Mouse (Mus musculus): ENCODE measurements around the gene Atp2b2. TPM values are rescaled to one million over a fixed set of nuclear protein-coding genes. Genes with fewer than 3 reads are reported as not detected.
A peak's percentile ranks its signal among the peaks of the same experiment; 100 is the strongest.

The Atp2b2 gene
- polyA plus RNA-seq, 1 experiment = 1.6 TPM

DNA sequence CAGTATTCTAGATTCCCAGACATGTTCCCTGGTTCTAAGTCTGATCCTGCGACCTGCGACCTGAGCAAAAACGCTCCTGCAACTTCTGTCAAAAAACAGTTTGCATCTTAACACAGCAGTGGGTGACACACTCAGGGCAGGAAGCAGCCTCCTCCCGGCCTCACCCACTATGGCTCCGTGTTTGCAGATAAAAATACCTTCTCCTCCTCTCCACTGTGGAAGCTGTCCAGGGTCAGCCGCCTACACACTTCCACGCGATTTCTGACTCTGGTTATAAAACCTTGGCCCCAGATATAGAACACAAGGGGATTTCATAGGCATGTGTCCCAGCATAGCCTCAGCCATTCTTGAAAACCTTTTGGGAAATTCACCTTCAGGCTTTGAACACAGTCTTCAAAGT, 9.6 kb downstream of the Atp2b2 start:
- WGBS = 59% methylated on average over 8 of the region's 8 CpGs
- no peak for DNase-seq
- TF ChIP-seq POLR2A (IDR thresholded peaks at IDR 0.05; ENCODE audit: borderline replicate concordance, extremely low read depth, low read depth, low read length) = no peak
- TF ChIP-seq CTCF (IDR thresholded peaks at IDR 0.05; ENCODE audit: insufficient read depth, low read length) = no peak
- H3K4me3 ChIP-seq (replicated peaks; ENCODE audit: extremely low read depth, low read depth, low read length) = no peak overlapping the region
- H3K4me1 ChIP-seq (ENCODE audit: control insufficient read depth, insufficient read depth, low read length) = no peaks in the 10 kb centered on the region

DNA sequence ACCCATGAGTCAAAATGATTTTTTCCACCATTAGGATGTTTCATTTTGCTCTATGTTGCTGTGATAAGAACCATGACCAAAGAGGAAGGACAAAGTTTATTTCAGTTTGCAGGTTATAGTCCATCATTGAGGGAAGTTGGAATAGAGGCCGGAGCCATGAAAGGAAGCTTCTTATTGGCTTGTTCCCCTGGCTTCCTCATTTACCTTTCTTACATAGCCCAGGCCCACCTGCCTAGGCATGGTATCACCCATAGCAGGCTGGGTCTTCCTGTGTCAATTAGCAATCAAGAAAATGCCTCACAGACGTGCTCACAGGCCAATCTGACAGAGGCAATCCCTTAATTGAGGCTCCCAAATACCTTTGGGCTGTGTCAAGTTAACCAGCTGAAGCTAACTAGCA, 18.6 kb downstream of the Atp2b2 start:
- no peak overlapping the region for H3K4me3 ChIP-seq (replicated peaks; ENCODE audit: extremely low read depth, low read depth, low read length)
- no peaks in the 10 kb centered on the region for H3K4me1 ChIP-seq (ENCODE audit: control insufficient read depth, insufficient read depth, low read length)
- TF ChIP-seq CTCF (IDR thresholded peaks at IDR 0.05; ENCODE audit: insufficient read depth, low read length) (no peak), POLR2A (IDR thresholded peaks at IDR 0.05; ENCODE audit: borderline replicate concordance, extremely low read depth, low read depth, low read length) (no peak)
- WGBS = 69% methylated on average over 2 of the region's 2 CpGs
- no peak for DNase-seq

DNA sequence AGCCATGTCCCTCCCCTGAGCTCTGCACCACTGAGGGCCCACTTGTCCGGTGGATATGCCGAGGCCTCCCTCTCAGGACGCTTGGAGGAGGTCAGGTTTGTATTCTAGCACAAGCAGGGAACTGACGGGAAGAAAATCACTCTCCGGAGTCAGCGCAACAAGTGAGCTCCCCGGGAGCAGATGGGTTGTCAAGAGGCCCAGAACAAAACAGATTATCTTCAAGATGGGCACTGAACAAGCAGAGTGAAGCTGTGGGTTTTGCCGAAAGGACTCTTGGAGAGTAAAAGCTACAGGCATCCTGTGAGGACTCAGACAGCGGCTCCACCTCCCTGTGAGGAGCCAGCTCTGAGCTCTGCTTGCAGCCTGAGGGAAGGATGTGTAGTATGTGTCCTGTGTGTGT, 20.3 kb downstream of the Atp2b2 start:
- TF ChIP-seq POLR2A (IDR thresholded peaks at IDR 0.05; ENCODE audit: borderline replicate concordance, extremely low read depth, low read depth, low read length) (no peak), CTCF (IDR thresholded peaks at IDR 0.05; ENCODE audit: insufficient read depth, low read length) (no peak)
- Histone ChIP-seq H3K4me3 (replicated peaks; ENCODE audit: extremely low read depth, low read depth, low read length) (no peak overlapping the region), H3K4me1 (ENCODE audit: control insufficient read depth, insufficient read depth, low read length) (no peaks in the 10 kb centered on the region)
- DNase-seq = no peak
- WGBS = 76% methylated on average over 9 of the region's 9 CpGs

DNA sequence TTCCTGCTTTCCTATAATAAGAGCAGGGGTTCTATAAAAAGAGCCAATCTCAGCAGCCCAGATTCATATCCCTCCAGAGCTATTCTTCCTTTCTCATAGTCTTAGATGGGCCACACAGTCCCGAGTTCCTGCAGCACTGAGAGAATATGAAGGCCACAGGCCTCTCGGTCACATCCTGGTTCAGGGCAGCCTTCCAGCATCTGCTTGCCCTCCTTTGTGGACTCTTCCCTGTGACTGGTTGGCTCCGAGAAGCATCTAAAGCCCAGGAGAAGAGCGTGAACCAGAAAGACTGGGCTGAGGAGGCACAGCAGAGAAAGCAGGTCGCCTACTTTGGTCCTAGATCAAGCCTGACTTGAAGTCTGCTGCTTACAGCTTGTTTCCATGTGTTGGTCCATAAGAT, 28.6 kb downstream of the Atp2b2 start:
- 62% methylated on average over 5 of the region's 5 CpGs for WGBS
- Histone ChIP-seq H3K4me3 (replicated peaks; ENCODE audit: extremely low read depth, low read depth, low read length) (no peak overlapping the region), H3K4me1 (ENCODE audit: control insufficient read depth, insufficient read depth, low read length) (no peaks in the 10 kb centered on the region)
- no peak for TF ChIP-seq POLR2A (IDR thresholded peaks at IDR 0.05; ENCODE audit: borderline replicate concordance, extremely low read depth, low read depth, low read length)
- TF ChIP-seq CTCF (IDR thresholded peaks at IDR 0.05; ENCODE audit: insufficient read depth, low read length) = no peak
- DNase-seq = no peak

DNA sequence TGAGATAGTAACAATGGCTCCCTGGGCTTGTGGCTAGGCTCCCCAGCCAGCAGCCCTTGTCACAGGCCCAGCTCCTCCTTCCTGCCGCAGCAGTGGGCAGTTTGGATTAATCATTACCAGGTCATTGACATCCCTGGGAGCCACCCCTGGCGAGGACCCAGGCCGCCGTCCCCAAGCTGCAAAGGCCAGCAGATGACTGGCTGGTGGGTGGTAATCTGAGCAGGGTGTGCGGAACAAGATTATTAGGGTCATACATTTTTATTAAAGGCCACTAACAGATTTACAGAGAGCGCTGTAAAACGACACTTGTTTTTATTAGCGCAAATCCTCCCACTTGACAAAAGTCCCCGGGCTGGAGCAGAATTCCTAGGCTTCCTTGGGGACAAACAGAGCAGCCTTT, 29.6 kb downstream of the Atp2b2 start:
- Histone ChIP-seq H3K4me1 (ENCODE audit: control insufficient read depth, insufficient read depth, low read length) (no peaks in the 10 kb centered on the region), H3K4me3 (replicated peaks; ENCODE audit: extremely low read depth, low read depth, low read length) (no peak overlapping the region)
- WGBS = 20% methylated on average over 9 of the region's 9 CpGs
- peak; percentile 9 for DNase-seq
- no peak for TF ChIP-seq POLR2A (IDR thresholded peaks at IDR 0.05; ENCODE audit: borderline replicate concordance, extremely low read depth, low read depth, low read length)
- no peak for TF ChIP-seq CTCF (IDR thresholded peaks at IDR 0.05; ENCODE audit: insufficient read depth, low read length)

DNA sequence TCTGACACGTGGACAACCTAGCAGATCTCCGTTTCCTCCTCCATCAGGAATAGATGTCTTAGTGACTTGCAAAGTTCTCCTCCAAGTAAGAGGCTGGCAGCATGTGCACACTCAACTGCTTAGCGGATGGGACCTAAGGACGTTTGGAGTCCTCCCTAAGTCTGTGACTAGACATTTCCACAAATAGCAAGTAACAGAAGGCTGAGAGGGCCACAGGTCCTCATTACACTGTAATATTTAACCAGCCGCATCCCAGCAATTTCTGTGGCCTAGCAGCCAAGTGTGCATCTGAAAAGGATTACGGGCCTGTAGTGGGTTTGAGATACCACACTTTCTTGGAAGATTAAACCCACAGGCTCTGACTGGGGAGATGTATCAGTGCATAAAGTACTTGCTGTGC, 30.4 kb downstream of the Atp2b2 start:
- 79% methylated on average over 6 of the region's 6 CpGs for WGBS
- DNase-seq = no peak
- H3K4me3 ChIP-seq (replicated peaks; ENCODE audit: extremely low read depth, low read depth, low read length) = no peak overlapping the region

DNA sequence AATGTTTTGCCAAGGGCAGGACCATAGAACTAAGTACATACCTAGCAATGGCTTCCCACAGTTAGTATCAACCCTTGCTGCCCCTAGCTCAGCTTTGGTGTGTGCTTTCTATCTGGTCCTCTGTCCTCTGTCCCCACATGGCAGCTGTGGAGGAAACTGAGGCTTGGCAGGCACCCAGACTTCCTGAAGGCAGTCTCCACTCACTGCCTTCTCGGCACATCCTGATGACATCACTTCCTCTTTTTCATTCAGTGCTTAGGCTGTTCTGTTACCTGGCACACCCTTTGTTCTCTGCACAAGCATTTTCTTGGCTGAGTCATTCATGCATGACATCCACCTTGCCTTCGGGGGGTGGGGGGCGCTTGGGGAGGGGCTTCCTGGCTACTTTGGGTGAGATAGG, 38.6 kb downstream of the Atp2b2 start:
- H3K4me1 ChIP-seq (ENCODE audit: control insufficient read depth, insufficient read depth, low read length) = no peaks in the 10 kb centered on the region
- H3K4me3 ChIP-seq (replicated peaks; ENCODE audit: extremely low read depth, low read depth, low read length) = no peak overlapping the region
- DNase-seq = no peak
- WGBS = 32% methylated on average over 3 of the region's 3 CpGs
- no peak for TF ChIP-seq POLR2A (IDR thresholded peaks at IDR 0.05; ENCODE audit: borderline replicate concordance, extremely low read depth, low read depth, low read length)
- TF ChIP-seq CTCF (IDR thresholded peaks at IDR 0.05; ENCODE audit: insufficient read depth, low read length) = no peak

More for the DNA sequence above, 30.4 kb downstream of the Atp2b2 start:
- H3K4me1 ChIP-seq (ENCODE audit: control insufficient read depth, insufficient read depth, low read length) = no peaks in the 10 kb centered on the region
- TF ChIP-seq POLR2A (IDR thresholded peaks at IDR 0.05; ENCODE audit: borderline replicate concordance, extremely low read depth, low read depth, low read length) (no peak), CTCF (IDR thresholded peaks at IDR 0.05; ENCODE audit: insufficient read depth, low read length) (no peak)

DNA sequence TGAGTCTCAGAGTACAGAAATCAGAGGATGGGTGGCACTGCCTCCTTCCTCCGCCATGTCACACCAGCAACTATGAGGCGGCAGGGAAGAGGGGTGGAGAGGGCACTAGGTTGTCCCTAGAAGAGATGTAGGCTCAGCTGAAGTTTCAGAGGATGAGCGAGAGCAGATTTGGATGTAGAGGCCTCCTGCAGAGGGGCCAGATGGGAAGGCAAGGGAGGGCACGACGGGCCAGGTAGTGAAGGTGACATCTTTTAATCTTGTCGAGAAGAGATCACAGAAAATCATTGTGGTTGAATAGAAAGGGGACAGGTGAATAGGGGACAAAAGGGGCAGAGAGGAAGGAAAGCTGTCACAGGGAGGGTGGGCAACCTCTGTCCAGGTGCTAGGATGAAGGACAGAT, 41.5 kb downstream of the Atp2b2 start:
- Histone ChIP-seq H3K4me3 (replicated peaks; ENCODE audit: extremely low read depth, low read depth, low read length) (no peak overlapping the region), H3K4me1 (ENCODE audit: control insufficient read depth, insufficient read depth, low read length) (no peaks in the 10 kb centered on the region)
- 59% methylated on average over 6 of the region's 6 CpGs for WGBS
- no peak for TF ChIP-seq CTCF (IDR thresholded peaks at IDR 0.05; ENCODE audit: insufficient read depth, low read length)
- TF ChIP-seq POLR2A (IDR thresholded peaks at IDR 0.05; ENCODE audit: borderline replicate concordance, extremely low read depth, low read depth, low read length) = no peak
- DNase-seq = no peak

DNA sequence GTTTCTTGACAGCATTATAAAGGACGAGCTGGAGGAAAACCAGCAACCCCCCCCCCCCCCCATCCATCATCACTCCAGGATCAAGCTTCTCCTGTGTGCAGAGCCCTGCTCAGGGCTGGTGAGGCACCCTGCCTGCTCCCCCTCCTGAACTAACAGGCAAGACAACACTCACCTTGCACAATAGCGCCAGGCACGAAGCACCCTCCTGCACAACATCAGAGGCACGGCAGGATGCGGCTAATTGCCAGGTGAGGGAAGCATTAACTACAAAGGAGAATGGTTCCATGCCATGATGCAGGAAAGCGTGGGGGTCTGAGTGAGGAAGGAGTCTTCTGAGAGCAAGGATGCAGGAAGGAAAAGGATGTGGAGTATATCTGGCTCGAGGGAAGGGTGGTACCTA, 42.1 kb downstream of the Atp2b2 start:
- no peak overlapping the region for H3K4me3 ChIP-seq (replicated peaks; ENCODE audit: extremely low read depth, low read depth, low read length)
- H3K4me1 ChIP-seq (ENCODE audit: control insufficient read depth, insufficient read depth, low read length) = no peaks in the 10 kb centered on the region
- DNase-seq = no peak
- WGBS = 31% methylated on average over 7 of the region's 7 CpGs
- TF ChIP-seq POLR2A (IDR thresholded peaks at IDR 0.05; ENCODE audit: borderline replicate concordance, extremely low read depth, low read depth, low read length) (no peak), CTCF (IDR thresholded peaks at IDR 0.05; ENCODE audit: insufficient read depth, low read length) (no peak)

DNA sequence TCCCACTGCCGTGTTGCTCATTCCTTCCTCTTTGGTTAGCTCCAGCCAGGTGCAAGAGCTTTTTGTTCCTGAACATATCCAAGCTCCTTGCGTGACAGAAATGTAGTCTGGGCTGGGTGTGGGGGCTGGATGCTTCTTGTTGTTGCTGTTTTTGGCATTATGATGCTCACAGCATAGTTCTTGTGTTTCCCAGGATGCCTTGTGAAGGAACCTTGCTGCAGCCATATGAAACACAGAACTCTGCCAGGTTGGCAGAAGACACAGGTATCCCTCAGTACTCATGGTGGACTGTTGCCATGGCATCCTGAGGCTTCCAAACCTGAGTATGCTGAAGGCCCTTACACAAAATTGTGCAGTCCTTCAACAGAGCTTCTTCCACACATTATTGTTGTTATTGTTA, 44.0 kb downstream of the Atp2b2 start:
- Histone ChIP-seq H3K4me3 (replicated peaks; ENCODE audit: extremely low read depth, low read depth, low read length) (no peak overlapping the region), H3K4me1 (ENCODE audit: control insufficient read depth, insufficient read depth, low read length) (no peaks in the 10 kb centered on the region)
- no peak for DNase-seq
- WGBS = 86% methylated on average over 2 of the region's 2 CpGs
- no peak for TF ChIP-seq CTCF (IDR thresholded peaks at IDR 0.05; ENCODE audit: insufficient read depth, low read length)
- no peak for TF ChIP-seq POLR2A (IDR thresholded peaks at IDR 0.05; ENCODE audit: borderline replicate concordance, extremely low read depth, low read depth, low read length)

Data from lung, adult 2 months (tissue).